Mouse (Mus musculus) ovary, postnatal 10 days (tissue): ENCODE measurements around the gene Bscl2.

ENCODE experiments used
- DNase-seq: peaks from one replicate; pipeline ENCODE4 v3.0.0; 2022; ENCODE audit warnings: low spot score

Bscl2 gene

GRCm38 (mm10) chr19:8837251-8837791 is at the start of gene Bscl2:
Bscl2 (plus strand) TSS chr19:8837467.
- DNase-seq: peak; percentile 69

DNA sequence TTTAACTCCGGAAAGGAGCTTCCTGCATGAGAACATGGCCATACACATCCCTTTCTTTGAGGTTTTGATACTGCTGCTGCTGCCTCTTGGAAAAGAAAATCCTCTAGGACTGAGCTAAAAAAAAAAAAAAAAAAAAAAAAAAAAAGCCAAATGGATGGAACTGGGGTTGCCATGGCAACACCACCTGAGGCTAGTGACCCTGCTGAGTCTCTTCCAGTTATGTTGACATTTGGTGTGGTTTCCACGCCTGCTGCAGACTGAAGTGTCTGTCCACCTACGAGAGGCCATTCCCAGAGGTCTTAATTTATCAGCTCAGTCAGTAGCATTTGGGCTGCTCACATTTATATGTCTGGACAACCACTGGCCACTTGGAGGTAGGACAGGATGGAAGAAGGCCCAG is 48.7 kb upstream of the Bscl2 start:
- DNase-seq: no peak

DNA sequence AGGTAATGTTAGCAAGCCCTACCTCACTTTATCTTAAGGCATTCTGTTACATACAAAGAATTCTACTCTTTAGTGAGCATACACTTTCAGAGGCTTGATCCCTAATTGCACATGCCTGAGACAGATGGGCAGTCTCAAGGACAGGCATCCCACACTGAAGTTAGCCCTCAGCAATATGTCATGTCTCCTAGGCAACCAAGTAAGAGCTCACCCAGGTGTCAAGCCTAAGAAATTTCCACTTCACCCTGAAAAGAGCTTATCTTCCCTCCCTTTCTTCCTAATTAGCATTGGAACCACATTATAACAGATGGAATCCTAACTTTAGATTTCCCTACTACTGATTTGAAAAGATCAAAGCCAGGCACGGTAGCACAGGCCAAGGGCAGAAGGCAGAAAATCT is 48.1 kb upstream of the Bscl2 start:
- DNase-seq: no peak

- no peak for DNase-seq
Observed at GRCm38 (mm10) chr19:8790171-8790570, 47.1 kb upstream of the Bscl2 start.

- peak; percentile 68 for DNase-seq
Observed at GRCm38 (mm10) chr19:8798264-8798946, 38.9 kb upstream of the Bscl2 start, which contains the start of gene Polr2g. Polr2g (minus strand) TSS chr19:8798577.

DNA sequence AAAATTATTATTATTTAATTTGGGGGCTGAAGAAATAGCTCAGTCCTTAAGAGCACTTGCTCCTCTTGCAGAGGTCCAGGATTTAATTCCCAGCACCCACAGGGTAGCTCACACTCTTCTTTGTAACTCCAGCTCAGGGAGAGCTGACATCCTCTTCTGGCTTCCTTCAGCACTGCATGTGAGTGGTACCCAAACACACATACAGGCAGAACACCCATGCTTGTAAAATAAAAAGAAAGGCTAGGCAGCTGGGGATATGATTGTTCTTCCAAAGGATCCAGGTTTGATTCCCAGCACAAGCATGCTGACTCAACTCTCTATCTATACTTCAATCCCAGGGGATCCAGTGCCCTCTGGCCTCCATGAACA is 38.3 kb upstream of the Bscl2 start:
- DNase-seq: no peak

GRCm38 (mm10) chr19:8802130-8802821 is 35.0 kb upstream of the Bscl2 start, which contains the start of gene Zbtb3:
Zbtb3 (plus strand) TSS chr19:8802555.
- peak; percentile 65 for DNase-seq

DNA sequence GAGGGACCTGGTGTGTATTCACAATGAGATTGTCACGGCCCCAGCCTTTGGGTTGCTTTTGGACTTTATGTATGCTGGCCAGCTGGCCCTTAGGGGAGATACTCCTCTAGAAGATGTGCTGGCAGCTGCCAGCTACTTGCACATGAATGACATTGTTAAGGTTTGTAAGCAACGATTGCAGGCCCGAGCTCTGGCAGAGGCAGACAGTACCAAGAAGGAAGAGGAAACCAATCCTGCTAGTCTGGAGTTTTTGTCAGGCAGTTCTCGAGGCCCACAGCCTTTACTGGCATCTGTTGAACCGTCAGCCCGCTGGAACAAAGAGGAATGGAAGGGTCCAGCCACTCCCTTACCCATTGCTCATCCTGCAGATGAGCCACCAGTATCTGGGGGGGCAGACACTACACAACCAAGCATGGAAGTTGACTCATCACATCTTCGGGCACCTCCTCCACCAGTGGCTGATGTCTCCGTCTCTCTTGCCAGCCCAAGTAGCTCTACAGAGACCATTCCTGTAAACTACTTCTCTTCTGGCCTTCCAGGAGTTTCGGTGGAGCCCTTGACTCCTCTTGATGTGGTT is 34.0 kb upstream of the Bscl2 start:
- DNase-seq: no peak

- no peak for DNase-seq
Observed at GRCm38 (mm10) chr19:8803879-8804660, 33.2 kb upstream of the Bscl2 start.

DNA sequence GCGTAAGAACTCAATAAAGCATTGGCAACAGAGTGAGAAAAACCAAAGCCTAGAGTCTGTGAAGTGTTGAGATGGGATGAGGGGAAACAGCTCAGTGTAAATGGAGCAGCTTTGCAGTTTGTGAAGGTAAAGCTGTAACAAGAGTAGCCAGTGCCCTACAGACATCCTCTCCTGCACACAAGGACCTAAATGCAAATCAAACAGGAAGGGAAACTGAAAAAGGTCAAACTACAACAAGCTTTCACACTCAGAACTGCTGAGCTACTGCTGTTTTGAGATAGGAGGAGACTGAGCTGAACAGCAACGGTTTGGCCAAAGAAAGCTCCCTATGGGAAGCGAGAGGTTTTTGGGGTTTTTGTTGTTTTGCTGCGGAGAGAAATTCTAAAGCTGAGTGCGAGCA is 30.5 kb upstream of the Bscl2 start:
- no peak for DNase-seq

DNA sequence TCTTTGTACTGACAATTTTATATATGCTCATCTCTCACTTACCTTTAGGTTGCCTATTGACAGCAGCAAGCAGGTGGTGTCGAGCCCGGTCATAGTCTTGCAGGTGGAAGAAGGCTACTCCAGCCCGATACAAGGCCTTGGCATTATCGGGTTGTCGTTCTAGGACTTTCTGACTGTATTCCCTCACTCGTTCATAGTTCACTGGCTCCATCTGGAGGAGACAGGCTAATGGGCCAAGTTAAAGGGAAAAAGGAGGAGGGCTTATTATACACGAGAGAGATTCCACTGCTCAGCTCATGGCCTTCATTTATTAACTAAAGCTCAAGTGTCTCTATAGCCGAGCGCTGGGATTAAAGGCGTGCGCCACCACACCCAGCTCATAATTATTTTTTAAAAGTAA is 21.5 kb upstream of the Bscl2 start:
- DNase-seq: no peak

DNA sequence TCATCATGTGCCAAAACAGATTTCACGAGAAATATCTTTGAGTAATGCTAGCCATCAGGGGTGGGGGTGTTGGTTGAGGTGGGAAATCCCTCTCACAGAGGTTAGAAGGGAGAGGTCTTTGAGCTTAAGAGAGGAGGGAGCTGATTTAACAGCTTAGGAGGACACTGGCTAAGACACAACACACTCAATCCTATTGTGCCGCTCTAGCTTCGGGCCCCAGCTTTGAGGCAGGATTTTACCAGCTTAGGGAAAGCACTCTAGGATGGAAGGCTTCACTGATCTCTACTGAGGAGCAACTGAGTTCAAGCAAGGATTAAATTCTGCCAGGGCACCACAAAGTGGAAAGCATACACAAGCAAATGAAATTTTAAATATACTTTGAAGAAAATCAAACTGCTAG is 20.3 kb upstream of the Bscl2 start:
- no peak for DNase-seq

DNA sequence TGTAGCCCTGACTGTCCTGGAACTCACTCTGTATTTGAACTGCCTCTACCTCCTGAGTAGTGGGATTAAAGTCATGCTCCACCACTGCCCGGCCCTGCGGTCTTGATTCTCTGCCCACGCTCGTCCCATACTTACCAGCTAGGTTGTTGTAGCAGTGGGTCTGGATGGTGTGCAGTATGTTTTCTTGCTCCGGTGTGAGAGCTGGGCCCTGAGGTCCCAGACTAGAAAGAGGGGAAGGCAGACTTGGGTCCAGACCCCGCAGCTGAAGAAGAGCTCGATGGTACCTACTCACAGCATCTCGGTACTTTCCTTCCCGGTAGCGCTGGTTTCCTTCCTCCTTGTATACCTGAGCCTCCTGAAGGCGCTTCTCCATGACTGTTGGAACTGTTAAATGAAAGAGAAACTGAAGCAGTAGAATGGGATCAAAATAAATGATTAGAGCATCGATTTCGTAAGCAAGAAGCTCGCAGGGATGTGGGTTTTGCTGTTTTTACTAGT is 18.9 kb upstream of the Bscl2 start:
- DNase-seq: no peak

DNA sequence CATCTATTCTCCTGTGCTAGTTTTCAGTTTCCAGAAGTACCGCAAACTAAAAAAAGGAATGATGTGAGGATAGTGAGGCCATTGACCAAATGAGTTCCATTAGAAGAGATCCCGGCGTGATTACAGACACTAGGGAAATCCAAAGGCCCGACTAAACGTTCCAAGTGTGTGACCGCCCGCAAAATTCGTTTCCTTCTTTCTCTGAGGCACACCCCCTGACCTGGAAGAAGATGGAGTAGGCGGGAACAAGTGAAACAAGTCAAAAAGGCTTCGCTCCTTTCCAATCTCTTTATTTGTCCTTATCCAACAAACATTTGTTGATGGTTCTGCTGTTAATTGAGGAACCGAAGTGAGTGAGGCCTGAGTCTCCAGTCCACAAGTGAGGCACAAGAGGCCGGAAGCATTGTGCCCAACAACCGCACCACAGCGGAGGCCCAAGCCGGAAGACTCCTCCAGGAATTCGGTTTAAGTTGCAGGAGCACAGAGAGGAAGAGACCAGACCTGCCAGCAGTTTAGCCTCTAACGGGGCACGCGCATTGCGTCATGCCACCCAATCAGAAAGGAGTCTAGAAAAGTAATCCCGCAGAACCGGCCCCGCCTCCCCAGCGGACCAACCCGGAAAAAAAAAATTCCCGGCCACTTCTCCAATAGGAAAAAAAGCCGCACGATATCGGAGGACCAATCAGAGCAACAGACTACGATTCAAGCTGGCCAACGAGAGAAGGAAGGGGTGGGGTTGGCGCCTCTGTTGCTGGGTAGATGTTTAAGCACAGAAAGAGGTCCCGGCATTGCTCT is 18.3 kb upstream of the Bscl2 start, which contains the start of gene Ttc9c:
Ttc9c (minus strand) TSS at position 533 of the 795 bp plus-strand sequence.
- DNase-seq: peak; percentile 81

DNA sequence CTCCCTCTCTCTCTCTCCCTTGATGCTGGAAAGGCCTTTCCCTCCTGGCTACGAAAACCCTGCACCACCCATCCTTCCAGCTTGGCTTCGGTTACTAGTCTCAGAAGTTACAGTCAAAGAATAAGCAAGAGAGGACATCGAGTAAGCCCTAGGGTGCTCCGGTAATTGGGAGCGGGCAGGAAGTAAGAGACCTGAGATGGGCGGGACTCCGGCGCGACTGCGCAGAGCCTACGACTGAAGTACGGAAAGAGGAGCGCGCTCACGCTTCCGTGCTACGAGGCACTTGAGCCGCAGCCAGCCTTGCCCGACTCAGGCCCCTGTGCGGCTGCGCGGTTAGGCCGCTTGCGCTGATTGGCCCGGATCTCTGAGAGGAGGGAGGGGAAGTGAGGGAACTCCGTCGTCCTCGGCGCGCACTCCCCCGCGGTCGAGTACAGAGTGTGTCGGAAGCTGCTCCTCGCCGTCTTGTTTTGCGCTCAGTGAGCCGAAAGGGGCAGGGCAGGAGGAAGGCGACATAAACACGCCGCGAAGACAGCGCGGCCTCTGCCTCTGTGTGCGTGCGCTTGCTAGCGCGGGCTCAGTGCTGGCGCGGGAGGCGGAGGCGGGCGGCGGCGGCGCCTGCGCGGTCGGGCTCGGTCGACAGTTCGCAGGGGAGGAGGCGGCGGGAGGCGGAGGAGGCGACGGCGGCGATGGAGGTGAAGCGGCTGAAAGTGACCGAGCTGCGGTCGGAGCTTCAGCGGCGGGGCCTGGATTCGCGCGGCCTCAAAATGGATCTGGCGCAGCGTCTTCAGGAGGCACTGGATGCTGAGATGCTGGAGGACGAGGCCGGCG is 17.5 kb upstream of the Bscl2 start, which contains the start of gene Hnrnpul2:
Hnrnpul2 (plus strand) TSS at position 415 of the 828 bp plus-strand sequence.
- peak; percentile 97 for DNase-seq

- DNase-seq: no peak
Observed at GRCm38 (mm10) chr19:8820424-8820956, 16.8 kb upstream of the Bscl2 start.

GRCm38 (mm10) chr19:8821146-8821545 is 16.1 kb upstream of the Bscl2 start:
- DNase-seq: no peak

DNA sequence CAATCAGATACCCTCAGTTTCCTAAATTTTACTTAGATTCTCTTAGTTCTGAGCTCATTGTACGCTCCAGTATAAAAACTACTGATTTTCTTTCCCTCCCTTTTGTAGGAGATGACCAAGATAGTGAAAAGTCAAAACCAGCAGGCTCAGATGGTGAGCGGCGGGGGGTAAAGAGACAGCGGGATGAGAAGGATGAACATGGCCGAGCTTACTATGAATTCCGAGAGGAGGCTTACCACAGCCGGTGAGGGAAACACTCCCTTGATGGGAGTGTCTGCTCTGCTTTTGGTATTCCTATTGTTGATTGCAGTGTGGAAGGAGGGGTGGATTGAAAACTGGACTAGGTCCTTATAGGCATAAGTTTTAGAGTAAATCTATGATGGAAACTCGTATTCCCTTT is 14.6 kb upstream of the Bscl2 start:
- DNase-seq: no peak

- no peak for DNase-seq
Observed at GRCm38 (mm10) chr19:8829660-8830059, 7.6 kb upstream of the Bscl2 start, which contains the start of gene AC129217.1. AC129217.1 (plus strand) TSS chr19:8829773.

- no peak for DNase-seq
Observed at GRCm38 (mm10) chr19:8830664-8831063, 6.6 kb upstream of the Bscl2 start.
